Mouse (Mus musculus): Measurements from ENCODE around the gene Pbx1. TPM values are rescaled to one million over a fixed set of nuclear protein-coding genes. Genes with fewer than 3 reads are reported as not detected.

The Pbx1 gene
- polyA plus RNA-seq, 1 experiment from 2014 or later, result 4.0 TPM

DNA sequence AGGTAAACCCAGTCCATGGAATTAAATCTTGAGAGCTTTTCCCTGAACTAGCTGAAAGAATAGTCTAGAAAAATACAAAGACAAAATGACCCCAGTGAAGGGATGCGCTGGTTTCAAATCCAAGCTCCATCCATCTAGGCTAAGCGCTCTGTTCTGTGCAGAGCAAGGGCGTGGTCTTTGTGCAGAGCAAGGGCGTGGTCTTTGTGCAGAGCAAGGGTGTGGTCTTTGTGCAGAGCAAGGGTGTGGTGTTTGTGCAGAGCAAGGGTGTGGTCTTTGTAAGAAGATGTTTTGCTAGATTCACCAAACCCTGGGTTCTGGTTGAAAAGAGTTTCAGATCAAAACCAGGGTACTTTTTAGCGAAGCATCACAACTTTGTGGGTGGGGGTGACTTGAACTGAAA, 221.7 kb downstream of the Pbx1 start:
- no peaks in the 10 kb centered on the region for H3K27me3 ChIP-seq (ENCODE audit: insufficient read depth, low read length)
- DNase-seq (no peak), ATAC-seq (peak; percentile 25; the same call in 1 of the 2 replicates)
- no peak overlapping the region for H3K9ac ChIP-seq (replicated peaks)
- H3K4me1 ChIP-seq (ENCODE audit: insufficient read depth), result no peaks in the 10 kb centered on the region; the same call in 1 of the 2 replicates
- no peak overlapping the region for H3K4me2 ChIP-seq (ENCODE audit: low read depth, low read length)
- H3K9me3 ChIP-seq (ENCODE audit: low read length), result no peaks in the 10 kb centered on the region
- WGBS (ENCODE audit: insufficient replicate concordance), result 82% methylated on average over 5 of the region's 5 CpGs
- H3K36me3 ChIP-seq (replicated peaks; ENCODE audit: insufficient read depth, low read length), result 0 out of 2 replicates have a peak, but pooled peaks cover 6% of the 10 kb centered on the region
- no peak overlapping the region for H3K4me3 ChIP-seq (ENCODE audit: low read depth, low read length)
- H3K27ac ChIP-seq (ENCODE audit: low read depth), result no peak overlapping the region
- TF ChIP-seq EP300 (IDR thresholded peaks at IDR 0.05; ENCODE audit: low read depth) (no peak), CTCF (IDR thresholded peaks at IDR 0.05; ENCODE audit: low read depth) (no peak)

DNA sequence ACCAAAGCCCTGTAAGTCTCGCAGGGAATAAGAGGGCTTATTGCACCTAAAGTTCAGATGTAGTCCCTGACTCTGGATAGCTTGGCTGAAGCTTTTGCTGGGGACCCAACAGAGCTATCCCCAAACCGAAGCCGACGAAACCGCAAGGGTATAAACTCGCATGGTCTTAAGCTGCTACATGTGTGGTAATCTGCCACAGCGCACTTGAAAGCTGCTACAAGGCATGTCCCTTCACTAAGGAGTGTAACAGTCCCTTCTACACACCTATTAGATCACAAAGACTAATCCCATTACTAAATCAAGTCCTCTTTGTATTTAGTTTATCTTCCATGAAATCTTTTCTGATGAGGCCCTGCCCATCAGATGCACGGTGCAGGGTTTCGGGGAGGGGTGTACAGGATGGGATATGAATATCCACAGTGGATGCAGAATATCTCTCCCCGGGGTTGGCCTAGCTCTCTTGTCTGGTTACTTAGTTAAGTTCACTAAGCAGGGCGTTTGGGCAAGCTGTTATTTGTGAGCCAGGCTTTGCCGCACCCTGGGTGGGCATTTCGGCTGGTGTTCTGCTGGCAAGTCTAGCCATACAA, 231.4 kb downstream of the Pbx1 start:
- Histone ChIP-seq H3K36me3 (replicated peaks; ENCODE audit: insufficient read depth, low read length) (0 out of 2 replicates have a peak, but pooled peaks cover 9% of the 10 kb centered on the region), H3K9me3 (ENCODE audit: low read length) (no peaks in the 10 kb centered on the region), H3K4me3 (ENCODE audit: low read depth, low read length) (no peak overlapping the region), H3K27ac (ENCODE audit: low read depth) (no peak overlapping the region), H3K9ac (replicated peaks) (no peak overlapping the region), H3K4me2 (ENCODE audit: low read depth, low read length) (no peak overlapping the region), H3K27me3 (ENCODE audit: insufficient read depth, low read length) (no peaks in the 10 kb centered on the region), H3K4me1 (ENCODE audit: insufficient read depth) (no peaks in the 10 kb centered on the region)
- no peak for TF ChIP-seq CTCF (IDR thresholded peaks at IDR 0.05; ENCODE audit: low read depth)
- no peak for ATAC-seq
- WGBS (ENCODE audit: insufficient replicate concordance), result 87% methylated on average over 13 of the region's 13 CpGs
- DNase-seq, result no peak

DNA sequence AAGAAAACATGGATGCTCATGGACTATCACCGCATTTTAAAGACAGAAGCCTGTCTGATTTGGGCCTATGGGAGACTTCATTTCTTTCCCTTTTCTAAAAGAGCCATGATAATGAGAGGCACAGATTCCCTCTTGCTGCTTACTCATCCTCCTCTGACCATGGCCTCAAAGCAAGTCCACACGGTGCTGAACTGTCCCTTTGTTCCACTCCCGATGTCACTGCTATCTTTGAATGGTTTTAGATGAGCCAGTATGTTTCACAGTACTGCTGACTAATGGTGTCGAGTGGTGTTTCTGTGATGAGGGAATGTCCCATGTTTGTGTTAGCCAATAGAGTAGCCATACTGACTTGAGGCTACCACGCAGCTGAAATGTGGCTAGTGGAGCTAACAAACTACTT, 233.8 kb downstream of the Pbx1 start:
- Histone ChIP-seq H3K27ac (ENCODE audit: low read depth) (no peak overlapping the region), H3K4me1 (ENCODE audit: insufficient read depth) (no peaks in the 10 kb centered on the region), H3K9me3 (ENCODE audit: low read length) (no peaks in the 10 kb centered on the region), H3K4me3 (ENCODE audit: low read depth, low read length) (no peak overlapping the region), H3K9ac (replicated peaks) (no peak overlapping the region), H3K36me3 (replicated peaks; ENCODE audit: insufficient read depth, low read length) (0 out of 2 replicates have a peak, but pooled peaks cover 13% of the 10 kb centered on the region), H3K27me3 (ENCODE audit: insufficient read depth, low read length) (no peaks in the 10 kb centered on the region), H3K4me2 (ENCODE audit: low read depth, low read length) (no peak overlapping the region)
- ATAC-seq, result no peak
- TF ChIP-seq CTCF (IDR thresholded peaks at IDR 0.05; ENCODE audit: low read depth) (no peak), EP300 (IDR thresholded peaks at IDR 0.05; ENCODE audit: low read depth) (no peak)
- WGBS (ENCODE audit: insufficient replicate concordance), result 76% methylated on average over 5 of the region's 5 CpGs
- no peak for DNase-seq

DNA sequence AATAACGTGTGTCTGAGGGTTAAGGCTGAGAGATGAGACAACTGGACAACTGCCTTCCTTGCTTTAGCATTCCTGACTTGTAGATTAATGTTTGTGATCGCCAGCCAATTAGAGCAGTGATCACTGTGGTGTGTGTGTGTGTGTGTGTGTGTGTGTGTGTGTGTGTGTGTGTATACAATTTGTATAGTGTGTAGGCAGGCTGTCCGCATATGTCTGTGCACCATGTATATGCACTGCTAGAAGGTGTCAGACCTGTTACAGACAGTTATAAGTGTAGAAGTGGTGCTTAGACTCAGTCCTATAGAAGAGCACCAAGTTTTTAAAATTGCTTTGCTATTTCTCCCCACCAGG, 234.2 kb downstream of the Pbx1 start:
- H3K27me3 ChIP-seq (ENCODE audit: insufficient read depth, low read length), result no peaks in the 10 kb centered on the region
- 73% methylated on average over 3 of the region's 3 CpGs for WGBS (ENCODE audit: insufficient replicate concordance)
- ATAC-seq (no peak), DNase-seq (no peak)
- H3K4me2 ChIP-seq (ENCODE audit: low read depth, low read length), result no peak overlapping the region
- 0 out of 2 replicates have a peak, but pooled peaks cover 13% of the 10 kb centered on the region for H3K36me3 ChIP-seq (replicated peaks; ENCODE audit: insufficient read depth, low read length)
- no peak overlapping the region for H3K27ac ChIP-seq (ENCODE audit: low read depth)
- no peaks in the 10 kb centered on the region for H3K4me1 ChIP-seq (ENCODE audit: insufficient read depth)
- no peak overlapping the region for H3K4me3 ChIP-seq (ENCODE audit: low read depth, low read length)
- H3K9me3 ChIP-seq (ENCODE audit: low read length), result no peaks in the 10 kb centered on the region
- TF ChIP-seq EP300 (IDR thresholded peaks at IDR 0.05; ENCODE audit: low read depth) (no peak), CTCF (IDR thresholded peaks at IDR 0.05; ENCODE audit: low read depth) (no peak)
- no peak overlapping the region for H3K9ac ChIP-seq (replicated peaks)

DNA sequence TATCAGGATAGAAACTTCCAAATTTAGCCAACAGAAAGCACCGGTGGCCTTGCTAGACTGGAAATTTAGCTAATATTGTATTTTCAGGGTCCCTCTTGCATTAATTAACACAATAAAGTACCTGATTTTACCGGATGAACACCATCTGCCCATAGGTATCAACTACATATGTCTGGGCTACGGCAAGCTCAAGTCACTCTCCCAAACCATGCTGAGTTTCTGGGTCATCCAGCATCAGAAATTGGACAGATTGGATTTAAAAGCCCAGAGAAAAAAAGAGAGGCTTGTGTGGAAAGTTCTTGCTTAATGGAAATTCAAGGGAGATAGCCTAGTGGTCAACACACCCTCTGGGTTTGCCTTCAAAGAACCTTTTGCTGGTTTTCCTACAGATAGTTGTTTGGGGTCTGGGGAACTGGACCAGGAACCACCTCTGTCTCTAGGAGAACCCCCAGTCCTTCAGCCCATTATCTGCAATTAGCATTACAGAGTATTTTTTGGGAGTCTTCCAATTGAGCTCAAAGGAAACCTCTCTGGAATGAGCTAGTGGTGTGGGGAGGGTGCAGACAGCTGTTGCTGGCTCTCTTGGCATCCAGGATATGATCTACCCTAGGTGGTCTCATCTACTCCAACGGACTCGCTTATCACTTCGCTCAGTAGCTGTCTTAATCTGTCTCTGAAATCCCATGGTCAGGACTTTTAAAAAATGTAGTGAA, 234.7 kb downstream of the Pbx1 start:
- Histone ChIP-seq H3K9ac (replicated peaks) (no peak overlapping the region), H3K4me2 (ENCODE audit: low read depth, low read length) (no peak overlapping the region), H3K36me3 (replicated peaks; ENCODE audit: insufficient read depth, low read length) (0 out of 2 replicates have a peak, but pooled peaks cover 13% of the 10 kb centered on the region), H3K27me3 (ENCODE audit: insufficient read depth, low read length) (no peaks in the 10 kb centered on the region), H3K9me3 (ENCODE audit: low read length) (no peaks in the 10 kb centered on the region), H3K4me1 (ENCODE audit: insufficient read depth) (no peaks in the 10 kb centered on the region), H3K27ac (ENCODE audit: low read depth) (no peak overlapping the region), H3K4me3 (ENCODE audit: low read depth, low read length) (no peak overlapping the region)
- ATAC-seq (no peak), DNase-seq (no peak)
- TF ChIP-seq EP300 (IDR thresholded peaks at IDR 0.05; ENCODE audit: low read depth) (no peak), CTCF (IDR thresholded peaks at IDR 0.05; ENCODE audit: low read depth) (no peak)
- 81% methylated on average over 6 of the region's 6 CpGs for WGBS (ENCODE audit: insufficient replicate concordance)

DNA sequence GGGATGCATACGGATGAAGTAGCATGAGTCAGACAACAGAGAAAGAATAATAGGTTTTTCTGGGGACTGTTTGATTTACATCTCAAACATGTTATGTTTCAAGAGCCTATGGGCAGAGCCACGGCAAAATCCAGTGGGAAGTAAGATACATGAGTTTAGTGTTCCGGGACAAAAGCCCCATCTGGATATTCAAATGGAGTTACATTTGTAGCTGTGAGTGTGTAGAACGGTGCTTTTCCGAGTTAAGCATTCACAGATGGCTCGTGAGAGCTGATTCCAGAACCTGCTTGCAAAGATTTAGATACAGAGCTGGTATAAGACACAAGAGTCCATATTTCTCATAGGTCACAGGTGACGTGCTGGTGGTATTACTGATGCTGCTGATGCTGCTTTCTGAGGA, 238.7 kb downstream of the Pbx1 start:
- H3K4me3 ChIP-seq (ENCODE audit: low read depth, low read length), result no peak overlapping the region
- H3K36me3 ChIP-seq (replicated peaks; ENCODE audit: insufficient read depth, low read length), result 0 out of 2 replicates have a peak, but pooled peaks cover 5% of the 10 kb centered on the region
- WGBS (ENCODE audit: insufficient replicate concordance), result 82% methylated on average over 7 of the region's 7 CpGs
- no peaks in the 10 kb centered on the region for H3K27me3 ChIP-seq (ENCODE audit: insufficient read depth, low read length)
- H3K27ac ChIP-seq (ENCODE audit: low read depth), result no peak overlapping the region
- no peak overlapping the region for H3K9ac ChIP-seq (replicated peaks)
- DNase-seq, result no peak
- H3K9me3 ChIP-seq (ENCODE audit: low read length), result no peaks in the 10 kb centered on the region
- no peaks in the 10 kb centered on the region for H3K4me1 ChIP-seq (ENCODE audit: insufficient read depth)
- no peak overlapping the region for H3K4me2 ChIP-seq (ENCODE audit: low read depth, low read length)
- ATAC-seq, result no peak
- no peak for TF ChIP-seq EP300 (IDR thresholded peaks at IDR 0.05; ENCODE audit: low read depth)
